Mouse (Mus musculus) liver, postnatal 0 days (tissue): ENCODE data around the gene Ctf1.

ENCODE experiments used
- CTCF ChIP-seq: sonication (generic); IDR thresholded peaks from 2 replicates; pipeline ENCODE4 v1.5.1; 2016; ENCODE audit warnings: antibody characterized with exemption, low read depth
- EP300 ChIP-seq: IDR thresholded peaks from 2 replicates; pipeline ENCODE4 v1.6.1; 2016; ENCODE audit warnings: antibody characterized with exemption, low read depth, mild to moderate bottlenecking

- TF ChIP-seq CTCF (no peak), EP300 (no peak)
These were observed 39.5 kb downstream of the Ctf1 start for GRCm38 (mm10) chr7:127752069-127752468.
